Mouse (Mus musculus) stomach, postnatal 0 days (tissue): ENCODE results near the gene P2ry14. TPM values are rescaled to one million over a fixed set of nuclear protein-coding genes. Genes with fewer than 3 reads are reported as not detected.

Experiments used
- ATAC-seq: fragments of 200-750 bp; cut with Nextera tagmentation; 2 replicates; pipeline ENCODE4 v1.8.0; 2017; ENCODE audit not compliant: low FRiP score, low TSS enrichment
- DNase-seq: peaks from one replicate; pipeline ENCODE4 v3.0.0-alpha.2; 2016; ENCODE audit warnings: low spot score
- H3K27ac ChIP-seq: fragments of 300-500 bp; sonication (generic); replicated peaks from 2 replicates; pipeline ENCODE4 v1.5.1; 2014; ENCODE audit warnings: mild to moderate bottlenecking, control low read depth
- H3K27me3 ChIP-seq: fragments of 300-500 bp; sonication (generic); 2 replicates; pipeline ENCODE4 v1.6.1; 2014; ENCODE audit warnings: low read length; ENCODE audit not compliant: control insufficient read depth, insufficient read depth
- H3K36me3 ChIP-seq: fragments of 300-500 bp; sonication (generic); 2 replicates; pipeline ENCODE4 v1.6.1; 2014; ENCODE audit warnings: low read length, mixed read lengths; ENCODE audit not compliant: control insufficient read depth, insufficient read depth
- H3K4me1 ChIP-seq: fragments of 300-500 bp; sonication (generic); replicated peaks from 2 replicates; pipeline ENCODE4 v1.6.1; 2014; ENCODE audit warnings: antibody characterized with exemption; ENCODE audit not compliant: control insufficient read depth, insufficient read depth
- H3K4me2 ChIP-seq: fragments of 300-500 bp; sonication (generic); replicated peaks from 2 replicates; pipeline ENCODE4 v1.6.1; 2014; ENCODE audit warnings: low read depth, mild to moderate bottlenecking, control low read depth, moderate library complexity
- H3K4me3 ChIP-seq: fragments of 300-500 bp; sonication (generic); 2 replicates; pipeline ENCODE4 v1.5.1; 2014; ENCODE audit warnings: low read depth, low read length, control low read depth
- H3K9ac ChIP-seq: fragments of 300-500 bp; sonication (generic); 2 replicates; pipeline ENCODE4 v1.6.1; 2014; ENCODE audit warnings: mild to moderate bottlenecking, low read length, control low read depth, mixed read lengths
- H3K9me3 ChIP-seq: fragments of 300-500 bp; sonication (generic); 2 replicates; pipeline ENCODE4 v1.6.1; 2016; ENCODE audit warnings: low read length; ENCODE audit not compliant: control insufficient read depth
- CTCF ChIP-seq: IDR thresholded peaks from 2 replicates; pipeline ENCODE4 v1.5.1; 2016; ENCODE audit warnings: antibody characterized with exemption, low read depth, mild to moderate bottlenecking, moderate library complexity
- EP300 ChIP-seq: optimal IDR thresholded peaks from 2 replicates; pipeline ENCODE3; 2016; ENCODE audit warnings: antibody characterized with exemption
- WGBS: fragments of 180-500 bp; shearing (Covaris S2); extraction: QIAGEN DNeasy Blood & Tissue Kit; methylation state at CpG from one replicate; pipeline ENCODE4 v1.1.7; 2014; 5-methylcytosine and 5-hydroxymethylcytosine counted together
- polyA plus RNA-seq: library from polyadenylated mRNA; unstranded; fragments of >200 nt; fragmentation: Nextera tagmentation; extraction: Ambion mirVana; gene quantifications from 2 replicates; pipeline ENCODE4 v1.2.1, GENCODE M21; 2015

The P2ry14 gene
- polyA plus RNA-seq = 9.8 and 13.4 TPM in 2 replicates

- no peaks in the 10 kb centered on the region for H3K4me1 ChIP-seq
- H3K27me3 ChIP-seq = no peaks in the 10 kb centered on the region
- no peak within 1 kb of the TSS for H3K4me2 ChIP-seq
- H3K9me3 ChIP-seq = no peaks in the 10 kb centered on the region
- no peak for TF ChIP-seq CTCF
- TF ChIP-seq EP300 = no peak
- no peak for DNase-seq
- ATAC-seq = no peak
- no peak within 1 kb of the TSS for H3K9ac ChIP-seq
- no peak within 1 kb of the TSS for H3K27ac ChIP-seq
- WGBS = 65% methylated on average over 5 of the region's 5 CpGs
- no peak within 1 kb of the TSS for H3K4me3 ChIP-seq
- no peaks in the 10 kb centered on the region for H3K36me3 ChIP-seq
Observed at GRCm38 (mm10) chr3:59153424-59153823, at the start of gene P2ry14. Gene P2ry14 (minus strand): TSS chr3:59153618.

DNA sequence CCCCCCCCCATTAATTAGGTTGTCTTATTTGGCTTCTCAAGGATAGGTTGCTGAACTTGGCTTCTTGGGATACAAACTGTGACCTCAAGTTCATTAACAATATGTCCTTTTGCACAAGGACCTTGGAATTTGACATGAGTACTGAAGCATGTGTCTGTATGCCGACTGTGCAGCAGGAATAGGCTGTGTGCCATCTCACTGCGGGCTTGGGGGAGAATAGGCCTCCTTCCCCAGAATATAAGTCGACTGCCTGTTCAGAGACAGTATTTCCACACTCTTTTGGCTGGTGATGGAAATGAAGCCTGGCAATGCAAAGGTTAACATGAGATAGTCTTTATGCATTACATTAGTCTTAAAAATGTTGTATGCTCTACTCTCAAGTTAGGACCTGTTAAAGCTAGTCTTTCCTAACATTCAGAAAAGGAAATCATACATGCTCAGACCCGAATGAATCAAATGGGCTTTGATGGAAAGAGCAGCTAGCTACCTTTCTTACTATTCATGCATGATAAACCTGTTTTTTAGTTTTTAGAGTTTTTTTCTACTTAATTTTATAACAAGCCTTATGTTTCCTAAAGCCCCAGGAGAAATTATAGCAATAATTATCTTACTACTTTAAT lies 44.0 kb upstream of the P2ry14 start:
- H3K27ac ChIP-seq = 0 out of 2 replicates have a peak overlapping the region, but pooled peaks have one; percentile 59
- 60% methylated on average over 4 of the region's 4 CpGs for WGBS
- H3K4me2 ChIP-seq = no peak overlapping the region
- no peaks in the 10 kb centered on the region for H3K4me1 ChIP-seq
- H3K27me3 ChIP-seq = no peaks in the 10 kb centered on the region
- TF ChIP-seq CTCF (no peak), EP300 (no peak)
- no peaks in the 10 kb centered on the region for H3K36me3 ChIP-seq
- no peak overlapping the region for H3K9ac ChIP-seq
- DNase-seq (no peak), ATAC-seq (no peak)
- H3K9me3 ChIP-seq = no peaks in the 10 kb centered on the region
- no peak overlapping the region for H3K4me3 ChIP-seq

DNA sequence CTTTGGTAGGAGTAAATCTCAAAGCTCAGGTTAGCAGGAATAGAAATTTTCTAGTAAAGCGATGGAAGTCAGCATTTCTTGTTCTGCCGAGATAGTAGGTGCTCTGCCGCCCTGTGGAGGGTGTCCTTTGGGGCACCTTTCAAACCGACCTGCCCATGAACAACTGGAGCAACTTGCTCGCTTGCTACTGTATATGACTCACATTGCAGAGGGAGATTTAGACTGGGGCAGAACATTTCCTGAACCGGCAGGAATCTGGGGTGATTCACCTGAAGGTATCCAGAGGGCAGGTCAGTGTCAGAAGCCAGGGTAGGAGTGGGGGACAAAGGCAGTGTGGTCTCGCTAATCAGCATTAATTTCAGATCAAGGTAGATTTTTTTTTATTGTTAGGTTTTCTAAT lies 41.5 kb upstream of the P2ry14 start, which contains the start of gene Gpr87:
TSS of gene Gpr87 (minus strand) at position 167 of the 400 bp plus-strand sequence.
- H3K4me3 ChIP-seq = peak within 1 kb of the TSS; percentile 24
- peak within 1 kb of the TSS; percentile 82 for H3K27ac ChIP-seq
- peak within 1 kb of the TSS; percentile 41 for H3K9ac ChIP-seq
- no peaks in the 10 kb centered on the region for H3K4me1 ChIP-seq
- DNase-seq (no peak), ATAC-seq (no peak; the same call in 1 of the 2 replicates)
- no peaks in the 10 kb centered on the region for H3K9me3 ChIP-seq
- no peaks in the 10 kb centered on the region for H3K27me3 ChIP-seq
- peak; percentile 54 for TF ChIP-seq EP300
- no peak; the same call in 1 of the 2 replicates for TF ChIP-seq CTCF
- no peaks in the 10 kb centered on the region for H3K36me3 ChIP-seq
- H3K4me2 ChIP-seq = no peak within 1 kb of the TSS
- WGBS = 63% methylated on average over 7 of the region's 7 CpGs

DNA sequence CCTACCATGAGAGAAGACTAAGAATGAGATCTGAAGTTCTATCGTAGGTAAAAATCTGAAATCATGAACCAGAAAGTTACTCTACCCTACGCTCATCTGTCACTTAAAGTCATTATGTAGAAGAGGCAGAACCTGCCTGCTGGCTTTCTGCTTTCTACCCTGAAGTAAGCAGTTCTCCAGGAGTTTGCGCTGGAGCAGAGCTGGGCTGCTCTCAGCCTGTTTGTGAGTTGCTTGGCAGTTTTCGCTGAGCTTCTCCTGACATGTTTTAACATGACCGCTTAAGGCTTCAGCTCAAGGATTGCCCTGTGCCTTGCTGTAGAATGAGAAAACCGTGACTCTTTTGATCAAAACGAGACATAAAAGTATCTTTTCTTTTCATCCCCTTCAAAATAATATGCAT lies 40.7 kb upstream of the P2ry14 start:
- H3K4me3 ChIP-seq = peak overlapping the region; percentile 24
- no peaks in the 10 kb centered on the region for H3K27me3 ChIP-seq
- no peaks in the 10 kb centered on the region for H3K4me1 ChIP-seq
- H3K9me3 ChIP-seq = no peaks in the 10 kb centered on the region
- no peak for ATAC-seq
- no peaks in the 10 kb centered on the region for H3K36me3 ChIP-seq
- H3K27ac ChIP-seq = peak overlapping the region; percentile 82
- 73% methylated on average over 7 of the region's 7 CpGs for WGBS
- DNase-seq = no peak
- H3K9ac ChIP-seq = peak overlapping the region; percentile 41; the same call in 1 of the 2 replicates
- no peak overlapping the region for H3K4me2 ChIP-seq
- TF ChIP-seq EP300 = no peak
- TF ChIP-seq CTCF = no peak

- no peak for ATAC-seq
- Histone ChIP-seq H3K9ac (no peak overlapping the region), H3K27me3 (no peaks in the 10 kb centered on the region), H3K4me3 (no peak overlapping the region), H3K4me1 (no peaks in the 10 kb centered on the region), H3K27ac (0 out of 2 replicates have a peak overlapping the region, but pooled peaks have one; percentile 24), H3K36me3 (no peaks in the 10 kb centered on the region), H3K4me2 (peak overlapping the region; percentile 34; the same call in 1 of the 2 replicates), H3K9me3 (no peaks in the 10 kb centered on the region)
- 93% methylated on average over 6 of the region's 6 CpGs for WGBS
- TF ChIP-seq CTCF (no peak), EP300 (no peak)
- DNase-seq = no peak
Observed at GRCm38 (mm10) chr3:59191674-59192073, 38.3 kb upstream of the P2ry14 start.

DNA sequence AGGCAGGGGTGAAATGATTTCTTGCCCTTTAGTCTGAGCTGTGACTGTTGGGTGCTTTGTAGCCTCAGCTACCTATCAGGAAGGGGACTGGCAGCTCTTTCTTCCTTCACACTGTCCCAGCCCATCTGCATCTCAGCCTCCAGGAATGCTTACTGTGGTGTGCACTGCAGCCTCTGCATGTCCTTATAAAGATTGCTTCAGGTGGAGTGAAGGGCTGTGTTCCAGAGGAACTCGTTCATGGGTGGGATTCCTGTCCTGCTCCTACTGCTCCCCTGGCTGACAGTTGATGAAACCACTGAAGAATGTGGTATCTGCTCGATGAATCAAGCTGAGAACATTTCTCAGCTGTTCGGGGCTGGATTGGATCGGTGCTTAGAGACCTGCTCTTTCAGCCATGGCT lies 33.9 kb upstream of the P2ry14 start:
- Histone ChIP-seq H3K4me2 (no peak overlapping the region), H3K9ac (no peak overlapping the region), H3K4me1 (no peaks in the 10 kb centered on the region), H3K4me3 (no peak overlapping the region), H3K27ac (0 out of 2 replicates have a peak overlapping the region, but pooled peaks have one; percentile 13), H3K9me3 (no peaks in the 10 kb centered on the region), H3K36me3 (no peaks in the 10 kb centered on the region), H3K27me3 (no peaks in the 10 kb centered on the region)
- 65% methylated on average over 4 of the region's 4 CpGs for WGBS
- ATAC-seq (no peak), DNase-seq (no peak)
- no peak for TF ChIP-seq CTCF
- TF ChIP-seq EP300 = no peak
